Mouse (Mus musculus): ENCODE results near the gene Ccdc110.

Ccdc110 gene

DNA sequence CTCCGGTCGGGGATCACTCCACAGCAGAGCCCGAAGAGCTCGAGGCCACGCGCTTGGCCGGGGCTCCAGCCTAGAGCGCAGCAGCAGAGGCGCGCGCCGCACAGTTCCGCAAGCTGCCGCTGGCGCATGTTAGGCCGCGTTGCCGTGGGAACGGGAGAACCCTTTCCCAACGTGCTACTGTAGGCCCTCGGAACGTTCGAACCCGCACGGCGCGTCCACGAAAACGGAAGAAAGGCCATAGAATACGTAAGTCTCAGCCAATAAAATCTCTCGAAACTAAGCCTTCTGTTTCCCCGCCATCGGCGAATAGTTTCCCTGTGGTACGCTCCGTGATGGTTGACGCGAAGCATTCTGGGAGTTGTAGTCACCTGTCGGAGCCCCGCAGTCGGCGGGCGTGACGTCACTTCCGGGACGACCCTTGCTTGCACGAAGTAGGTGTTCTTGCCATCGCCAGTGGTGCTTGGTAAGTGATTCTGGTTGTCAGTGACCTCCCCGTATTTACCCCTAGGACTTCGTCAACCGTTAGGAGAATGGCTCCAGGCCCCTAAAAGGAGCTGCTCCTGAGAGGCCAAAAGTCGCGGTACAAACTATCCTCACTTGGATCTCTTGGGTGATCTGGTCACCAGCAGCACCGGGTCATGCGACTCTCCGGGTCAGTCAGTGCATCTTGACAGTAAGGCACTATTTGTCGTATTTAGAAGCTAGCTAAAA lies 40.9 kb downstream of the Ccdc110 start, which contains the start of the genes 1700029J07Rik and Ufsp2:
Gene 1700029J07Rik, minus strand, starts transcription at position 127 of the 711 bp plus-strand sequence.
Gene Ufsp2, plus strand, starts transcription at position 403 of the 711 bp plus-strand sequence.
- DNase-seq (ENCODE audit: extremely low read depth, low read depth, low spot score) = peak; percentile 87

- no peak for DNase-seq (ENCODE audit: extremely low read depth, low read depth, low spot score)
Observed at GRCm38 (mm10) chr8:45975837-45976468, 41.5 kb downstream of the Ccdc110 start.

DNA sequence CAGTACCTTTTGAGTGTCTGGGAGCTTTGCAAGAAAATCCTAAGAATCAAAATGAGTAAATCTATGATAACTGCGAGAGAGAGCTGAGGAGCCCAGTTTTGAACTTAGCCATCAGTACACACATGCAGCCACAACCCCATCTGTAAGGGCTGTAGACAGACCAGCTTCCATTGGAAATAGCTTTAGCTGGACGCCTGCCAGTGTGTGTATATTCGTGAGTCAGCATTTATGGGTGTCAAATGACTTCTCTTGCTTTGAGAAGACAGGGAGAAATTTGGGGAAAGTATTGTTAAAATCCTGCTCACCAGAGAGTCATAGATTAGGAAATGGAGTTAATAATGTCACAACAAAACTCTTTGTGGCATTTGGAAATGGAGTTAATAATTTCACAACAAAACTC lies 52.2 kb downstream of the Ccdc110 start:
- DNase-seq (ENCODE audit: extremely low read depth, low read depth, low spot score) = no peak

DNA sequence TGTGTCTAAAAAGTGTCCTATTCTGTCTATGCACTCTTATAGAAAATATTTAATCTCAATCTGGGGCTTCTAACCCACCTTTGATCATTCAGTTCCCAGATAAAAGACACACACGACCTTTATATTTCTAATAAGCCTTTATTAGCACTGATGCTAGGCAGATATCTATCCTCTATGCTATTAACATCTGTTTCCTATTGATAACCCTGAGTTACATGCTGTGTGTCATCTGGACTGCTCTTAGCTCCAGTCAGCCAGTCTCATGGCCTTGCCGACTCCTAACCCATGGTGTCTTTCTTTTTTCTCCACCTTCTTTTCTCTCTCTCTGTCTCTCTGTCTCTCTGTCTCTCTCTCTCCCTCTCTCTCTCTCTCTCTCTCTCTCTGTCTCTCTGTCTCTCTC lies 53.8 kb downstream of the Ccdc110 start:
- no peak for DNase-seq (ENCODE audit: extremely low read depth, low read depth, low spot score)

DNA sequence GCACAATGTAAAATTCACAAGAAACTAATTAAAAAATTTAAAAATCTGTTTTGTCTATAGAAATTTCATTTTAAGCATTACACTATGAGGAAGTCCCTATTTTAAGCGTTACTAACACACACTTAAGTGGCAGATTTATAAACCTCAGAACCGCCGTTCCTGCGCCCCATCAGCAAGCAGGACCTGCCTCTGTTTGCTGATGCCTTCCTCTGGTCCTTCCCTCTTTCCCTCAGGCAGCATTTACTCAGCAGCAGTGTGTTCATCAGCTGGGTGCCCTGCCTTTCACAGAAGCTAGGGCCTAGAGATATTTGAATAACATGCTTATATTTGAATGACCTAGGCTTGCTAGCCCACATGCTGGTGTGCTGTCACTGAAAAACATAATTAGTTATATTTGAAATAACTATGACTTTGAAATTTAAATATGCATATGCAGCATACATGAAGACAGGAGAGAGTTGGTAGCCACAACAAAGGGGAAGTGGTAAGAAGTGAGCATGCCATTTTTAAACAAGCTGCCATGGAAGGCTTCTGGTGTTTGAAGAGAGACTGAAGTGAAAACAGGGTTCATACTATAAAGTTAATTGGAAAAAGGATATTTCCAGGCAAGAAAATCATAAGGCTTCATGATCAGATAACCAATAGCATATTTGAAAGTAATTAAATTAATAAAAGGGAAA lies 56.4 kb downstream of the Ccdc110 start:
- no peak for DNase-seq (ENCODE audit: extremely low read depth, low read depth, low spot score)
